Mouse (Mus musculus) telencephalon, adult 2 months (tissue): ENCODE results near the gene Naip6.
"Not testable (repeated sequence)": the region's sequence is repeated elsewhere in the genome, so short reads cannot be mapped to it uniquely, and the experiment has no call there.

Experiments used
- DNase-seq: peaks from one replicate; pipeline ENCODE4 v3.0.0-alpha.2; 2011; ENCODE audit warnings: low read depth, low spot score

Gene Naip6

DNA sequence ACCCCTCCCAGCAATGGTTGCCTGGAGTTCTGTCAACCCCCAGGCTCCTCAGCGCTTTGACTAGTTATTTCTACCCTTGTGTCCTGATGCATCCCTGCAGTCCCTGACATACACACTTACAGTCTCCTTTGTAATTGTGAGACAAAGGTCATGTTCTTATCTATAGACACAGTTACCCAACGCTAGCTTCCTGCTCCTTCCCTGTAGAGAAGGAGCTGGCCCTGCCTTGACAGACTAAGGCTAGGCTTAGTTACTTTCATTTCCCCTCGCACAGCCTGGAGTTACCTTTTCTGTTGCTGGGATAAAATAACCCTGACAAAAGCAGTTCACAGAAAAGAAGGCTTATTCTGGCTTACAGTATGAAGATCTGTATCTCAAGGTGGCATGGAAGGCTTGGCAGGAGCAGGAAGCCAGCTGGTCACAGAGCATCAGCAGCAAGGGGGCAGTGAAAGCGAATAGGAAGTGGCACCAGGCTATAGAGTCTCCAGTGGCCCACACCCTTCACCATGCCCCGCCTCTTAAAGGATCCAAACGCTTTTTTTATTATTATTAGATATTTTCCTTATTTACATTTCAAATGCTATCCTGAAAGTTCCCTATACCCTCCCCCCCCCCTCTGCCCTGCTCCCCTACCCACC is at the start of gene Naip6:
Gene Naip6 (minus strand): TSS at position 419 of the 638 bp plus-strand sequence.
- not testable (repeated sequence) for DNase-seq

DNA sequence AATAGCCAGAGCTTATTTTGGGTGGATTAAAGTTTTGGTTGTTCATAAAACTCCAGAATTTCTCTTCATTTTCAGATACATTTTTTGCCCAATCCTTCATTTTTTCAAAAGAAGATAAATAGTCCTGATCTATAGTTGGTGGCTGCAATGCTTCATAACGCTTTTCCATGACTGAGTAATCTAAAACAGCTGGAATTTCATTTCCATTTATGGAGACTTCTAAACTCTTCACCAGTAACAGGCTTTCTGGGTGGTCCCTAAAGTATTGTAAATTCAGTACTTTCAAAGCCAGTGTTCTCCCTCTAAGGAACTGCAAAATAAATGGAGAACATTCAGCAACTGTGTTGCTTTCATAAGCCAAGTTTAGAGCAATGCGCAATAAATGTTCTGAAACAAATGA is 34.8 kb upstream of the Naip6 start:
- not testable (repeated sequence) for DNase-seq

DNA sequence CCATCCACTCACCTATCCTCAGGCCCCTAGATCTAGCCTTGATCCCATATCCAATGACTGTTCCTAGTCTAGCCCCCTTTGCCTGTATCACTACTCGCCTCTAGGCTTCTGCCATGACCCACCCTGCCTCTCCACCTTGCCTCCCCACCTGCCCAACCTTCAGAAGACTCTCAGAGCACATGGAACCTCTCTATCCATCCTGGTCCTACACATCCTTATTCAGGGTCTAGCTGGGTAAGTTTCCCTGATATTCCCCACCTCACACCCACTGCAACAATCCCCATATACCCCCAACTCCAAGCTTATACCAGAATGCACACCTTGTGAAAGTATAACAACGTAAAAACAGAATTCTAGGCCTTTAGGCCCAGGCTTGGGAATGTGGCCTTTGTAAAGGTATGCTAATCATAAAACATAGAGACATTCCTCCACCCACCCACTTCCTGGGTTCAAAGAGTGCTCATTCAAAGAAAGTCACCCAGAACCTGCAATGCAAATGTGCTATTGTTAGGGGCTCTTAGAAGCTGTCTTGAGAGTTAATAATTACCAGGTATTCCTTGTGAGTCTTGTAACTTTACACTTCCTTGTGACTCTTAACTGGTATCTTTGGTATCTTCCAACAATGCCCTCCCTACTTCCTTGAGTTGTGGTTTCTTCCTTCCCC is 32.2 kb upstream of the Naip6 start:
- DNase-seq, result not testable (repeated sequence)

GRCm38 (mm10) chr13:100341822-100342221 is 24.3 kb upstream of the Naip6 start:
- DNase-seq, result no peak

DNA sequence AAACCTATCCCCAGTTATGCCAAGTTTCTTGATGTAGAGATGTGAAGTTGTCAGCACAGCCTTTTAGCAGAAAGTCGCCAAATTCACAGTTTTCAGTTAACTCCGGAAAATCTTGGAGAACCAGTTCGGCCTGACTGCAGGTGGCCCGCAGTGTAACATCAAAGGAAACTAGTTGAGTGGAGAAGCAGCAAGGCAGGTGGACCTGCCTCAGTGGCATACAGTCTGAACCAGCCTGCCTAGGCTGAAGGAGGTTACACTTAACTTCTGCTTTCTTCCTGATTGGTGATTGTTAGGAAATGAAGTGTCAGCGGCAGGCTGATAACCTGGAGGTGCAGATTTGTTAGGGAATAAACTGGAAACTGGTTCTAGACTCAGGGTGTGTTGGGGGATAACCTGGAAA is 14.3 kb upstream of the Naip6 start:
- DNase-seq, result not testable (repeated sequence)

DNA sequence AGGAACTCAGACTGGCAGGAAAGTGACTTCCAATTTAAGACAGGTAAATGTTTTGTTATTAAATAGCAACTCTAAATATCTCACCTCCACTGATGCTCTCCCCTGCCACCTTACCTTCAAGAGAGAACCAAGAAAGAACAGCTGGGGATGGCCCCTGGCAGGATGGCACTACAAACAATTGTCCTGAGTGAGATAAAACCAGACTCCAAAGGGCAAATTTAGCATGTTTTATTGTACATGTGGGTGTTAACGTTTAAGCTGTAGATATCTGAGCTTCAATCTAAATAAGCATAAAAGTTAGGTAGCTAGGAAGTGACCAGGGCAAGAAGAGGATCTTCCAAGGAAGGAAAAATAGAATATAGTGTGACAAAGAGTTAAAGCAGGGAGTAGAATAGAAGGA is 11.4 kb upstream of the Naip6 start:
- DNase-seq, result not testable (repeated sequence)

- DNase-seq, result not testable (repeated sequence)
Observed at GRCm38 (mm10) chr13:100328029-100328428, 10.6 kb upstream of the Naip6 start.

DNA sequence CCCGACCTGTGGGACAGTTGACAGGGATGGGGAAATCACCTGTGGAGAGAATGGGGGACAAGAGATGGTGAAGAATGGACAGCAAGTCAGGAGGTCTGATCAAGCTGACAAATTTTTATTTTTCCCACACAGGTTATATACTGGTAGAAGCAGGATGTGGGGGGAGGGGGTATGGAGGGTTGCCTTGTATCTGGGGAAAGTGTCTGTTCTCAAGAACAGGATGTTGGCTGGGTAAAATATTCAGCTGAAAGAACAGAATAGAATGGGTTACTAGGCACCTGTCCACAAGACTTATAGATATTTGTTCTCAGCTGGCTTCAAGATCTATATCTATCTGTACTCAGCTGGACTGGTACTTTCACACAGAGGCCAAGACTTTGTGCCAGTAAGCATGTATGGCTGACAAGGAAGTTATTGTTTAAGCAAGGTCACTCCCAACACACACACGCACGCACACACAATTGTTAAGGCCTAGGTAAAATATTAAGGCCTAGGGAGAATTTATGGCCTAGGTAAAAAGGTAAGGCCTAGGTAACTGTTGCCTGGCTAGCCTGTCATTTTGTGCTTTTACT is 4.9 kb upstream of the Naip6 start:
- DNase-seq, result not testable (repeated sequence)

DNA sequence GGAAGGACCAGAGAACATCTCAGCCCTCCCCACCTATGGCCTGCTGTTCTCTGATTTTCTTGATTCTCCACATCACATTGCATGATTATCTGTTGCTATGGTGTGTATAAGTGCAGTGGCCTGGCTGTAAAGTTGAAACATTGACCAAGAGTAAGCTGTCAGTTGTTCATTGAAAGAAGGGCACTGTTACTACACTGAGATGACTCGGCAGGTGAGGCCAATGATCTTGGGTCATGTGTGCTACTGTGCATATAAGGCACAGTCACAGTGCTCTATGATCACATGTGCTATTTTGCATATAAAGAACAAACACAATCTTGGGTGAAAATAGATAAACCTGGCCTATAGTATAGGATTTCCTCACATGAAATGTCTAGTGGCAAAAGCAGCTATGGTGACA is 32.9 kb downstream of the Naip6 start:
- DNase-seq, result no peak

DNA sequence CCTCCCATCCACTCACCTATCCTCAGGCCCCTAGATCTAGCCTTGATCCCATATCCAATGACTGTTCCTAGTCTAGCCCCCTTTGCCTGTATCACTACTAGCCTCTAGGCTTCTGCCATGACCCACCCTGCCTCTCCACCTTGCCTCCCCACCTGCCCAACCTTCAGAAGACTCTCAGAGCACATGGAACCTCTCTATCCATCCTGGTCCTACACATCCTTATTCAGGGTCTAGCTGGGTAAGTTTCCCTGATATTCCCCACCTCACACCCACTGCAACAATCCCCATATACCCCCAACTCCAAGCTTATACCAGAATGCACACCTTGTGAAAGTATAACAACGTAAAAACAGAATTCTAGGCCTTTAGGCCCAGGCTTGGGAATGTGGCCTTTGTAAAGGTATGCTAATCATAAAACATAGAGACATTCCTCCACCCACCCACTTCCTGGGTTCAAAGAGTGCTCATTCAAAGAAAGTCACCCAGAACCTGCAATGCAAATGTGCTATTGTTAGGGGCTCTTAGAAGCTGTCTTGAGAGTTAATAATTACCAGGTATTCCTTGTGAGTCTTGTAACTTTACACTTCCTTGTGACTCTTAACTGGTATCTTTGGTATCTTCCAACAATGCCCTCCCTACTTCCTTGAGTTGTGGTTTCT is 45.9 kb downstream of the Naip6 start:
- not testable (repeated sequence) for DNase-seq

GRCm38 (mm10) chr13:100256996-100257395 is 60.5 kb downstream of the Naip6 start:
- DNase-seq, result not testable (repeated sequence)

- DNase-seq, result not testable (repeated sequence)
Observed at GRCm38 (mm10) chr13:100255925-100256324, 61.5 kb downstream of the Naip6 start.

DNA sequence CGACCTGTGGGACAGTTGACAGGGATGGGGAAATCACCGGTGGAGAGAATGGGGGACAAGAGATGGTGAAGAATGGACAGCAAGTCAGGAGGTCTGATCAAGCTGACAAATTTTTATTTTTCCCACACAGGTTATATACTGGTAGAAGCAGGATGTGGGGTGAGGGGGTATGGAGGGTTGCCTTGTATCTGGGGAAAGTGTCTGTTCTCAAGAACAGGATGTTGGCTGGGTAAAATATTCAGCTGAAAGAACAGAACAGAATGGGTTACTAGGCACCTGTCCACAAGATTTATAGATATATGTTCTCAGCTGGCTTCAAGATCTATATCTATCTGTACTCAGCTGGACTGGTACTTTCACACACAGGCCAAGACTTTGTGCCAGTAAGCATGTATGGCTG is 65.6 kb downstream of the Naip6 start:
- not testable (repeated sequence) for DNase-seq

DNA sequence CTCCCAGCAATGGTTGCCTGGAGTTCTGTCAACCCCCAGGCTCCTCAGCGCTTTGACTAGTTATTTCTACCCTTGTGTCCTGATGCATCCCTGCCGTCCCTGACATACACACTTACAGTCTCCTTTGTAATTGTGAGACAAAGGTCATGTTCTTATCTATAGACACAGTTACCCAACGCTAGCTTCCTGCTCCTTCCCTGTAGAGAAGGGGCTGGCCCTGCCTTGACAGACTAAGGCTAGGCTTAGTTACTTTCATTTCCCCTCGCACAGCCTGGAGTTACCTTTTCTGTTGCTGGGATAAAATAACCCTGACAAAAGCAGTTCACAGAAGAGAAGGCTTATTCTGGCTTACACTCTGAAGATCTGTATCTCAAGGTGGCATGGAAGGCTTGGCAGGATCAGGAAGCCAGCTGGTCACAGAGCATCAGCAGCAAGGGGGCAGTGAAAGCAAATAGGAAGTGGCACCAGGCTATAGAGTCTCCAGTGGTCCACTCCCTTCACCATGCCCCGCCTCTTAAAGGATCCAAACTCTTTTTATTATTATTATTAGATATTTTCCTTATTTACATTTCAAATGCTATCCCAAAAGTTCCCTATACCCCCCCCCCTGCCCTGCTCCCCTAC is 70.5 kb downstream of the Naip6 start:
- DNase-seq, result not testable (repeated sequence)

GRCm38 (mm10) chr13:100246223-100246622 is 71.3 kb downstream of the Naip6 start, which contains the start of gene Naip5:
Naip5 (minus strand) TSS chr13:100246323.
- not testable (repeated sequence) for DNase-seq

GRCm38 (mm10) chr13:100243702-100244101 is 73.8 kb downstream of the Naip6 start:
- no peak for DNase-seq
